Mouse (Mus musculus) kidney, adult 2 months (tissue): Measurements from ENCODE around the gene Ccr8.

Experiments used
- CTCF ChIP-seq: fragments of 200-500 bp; conservative IDR thresholded peaks from 2 replicates; pipeline ENCODE4 v1.5.1; 2011; ENCODE audit warnings: low read depth, mild to moderate bottlenecking, control low read depth, low read length, moderate library complexity, mixed read lengths; ENCODE audit not compliant: insufficient read depth, insufficient read length
- POLR2A ChIP-seq: fragments of 200-500 bp; IDR thresholded peaks from one replicate; pipeline ENCODE4 v1.6.1; 2011; ENCODE audit warnings: low read depth, low read length, control low read depth

DNA sequence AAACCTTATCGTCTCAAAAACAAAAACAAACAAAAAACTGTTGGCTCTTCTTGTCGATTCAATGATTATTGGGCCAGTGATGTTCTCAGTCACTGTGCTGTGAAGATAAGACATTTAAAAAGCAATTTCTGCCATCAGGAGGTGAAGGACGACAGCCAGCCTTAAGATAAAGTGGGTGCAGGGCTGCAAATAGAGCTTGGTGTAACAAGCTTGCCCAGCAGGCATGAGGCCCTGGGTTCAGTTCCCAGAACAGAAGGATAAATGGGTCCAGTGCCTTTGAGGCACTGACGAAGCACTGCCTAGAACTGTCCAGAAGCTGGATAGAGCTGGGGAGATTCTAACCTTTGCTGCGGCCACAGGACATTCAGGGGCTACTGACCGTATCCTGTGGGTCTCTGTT is 20.6 kb downstream of the Ccr8 start:
- TF ChIP-seq CTCF (no peak), POLR2A (no peak)
